Mouse (Mus musculus) macrophage (primary cell): ENCODE data around the gene Hils1. TPM values are rescaled to one million over a fixed set of nuclear protein-coding genes. Genes with fewer than 3 reads are reported as not detected.

Experiments
- H3K27ac ChIP-seq: fragments of 350-480 bp; formaldehyde crosslinking; 2 replicates; pipeline ENCODE4 v1.9.0; 2021
- H3K36me3 ChIP-seq: fragments of 350-480 bp; formaldehyde crosslinking; 2 replicates; pipeline ENCODE4 v1.9.0; 2021; ENCODE audit errors: inconsistent target
- H3K4me3 ChIP-seq: fragments of 350-480 bp; formaldehyde crosslinking; 2 replicates; pipeline ENCODE4 v1.9.0; 2021; ENCODE audit errors: inconsistent target
- H3K79me2 ChIP-seq: fragments of 350-480 bp; formaldehyde crosslinking; 2 replicates; pipeline ENCODE4 v1.9.0; 2021; ENCODE audit errors: inconsistent target
- WGBS: methylation state at CpG from one replicate; pipeline ENCODE4 v1.1.7; 2026; ENCODE audit warnings: inconsistent platforms; ENCODE audit not compliant: missing documents; 5-methylcytosine and 5-hydroxymethylcytosine counted together
- polyA plus RNA-seq: library from polyadenylated mRNA; stranded (reverse); fragments of 250-400 nt; gene quantifications from 3 replicates; pipeline ENCODE4 v1.2.4, GENCODE M21; 2018; ENCODE audit warnings: inconsistent platforms

Hils1 gene
- polyA plus RNA-seq, 1 experiment from 2014 or later: not detected

- H3K27ac ChIP-seq: no peak overlapping the region
- 62% methylated on average over 15 of the region's 15 CpGs for WGBS
These were observed 3.0 kb downstream of the Hils1 start for GRCm38 (mm10) chr11:94970210-94970943.

GRCm38 (mm10) chr11:94971895-94972615, 4.7 kb downstream of the Hils1 start:
- Histone ChIP-seq H3K79me2 (no peaks in the 10 kb centered on the region), H3K4me3 (no peak overlapping the region), H3K36me3 (no peaks in the 10 kb centered on the region), H3K27ac (no peak overlapping the region)
- WGBS: 62% methylated on average over 16 of the region's 16 CpGs

More at GRCm38 (mm10) chr11:94970210-94970943, 3.0 kb downstream of the Hils1 start:
- no peak overlapping the region for H3K4me3 ChIP-seq
- H3K36me3 ChIP-seq: no peaks in the 10 kb centered on the region
- H3K79me2 ChIP-seq: no peaks in the 10 kb centered on the region

- WGBS: 83% methylated on average over 5 of the region's 5 CpGs
These were observed 5.5 kb downstream of the Hils1 start for GRCm38 (mm10) chr11:94972887-94973286.

DNA sequence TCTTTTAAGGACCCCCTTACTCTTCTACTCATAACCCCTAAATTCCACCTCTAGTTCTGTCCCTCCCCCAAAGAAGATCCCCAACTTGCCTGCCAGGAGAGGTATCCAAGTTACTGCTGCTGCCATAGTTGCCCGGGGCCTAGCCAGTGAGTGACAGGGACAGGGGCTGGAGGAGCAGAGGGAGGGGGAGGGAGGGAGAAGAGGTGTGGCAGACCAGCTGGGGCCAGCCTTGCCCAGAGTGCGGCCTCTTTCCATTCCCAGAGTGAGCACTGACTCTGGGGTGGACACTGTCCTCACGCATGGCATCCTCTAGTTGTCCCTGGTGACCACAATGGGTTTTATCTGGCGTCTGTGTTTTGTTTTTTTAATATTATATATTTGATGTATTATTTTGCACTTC, 5.9 kb downstream of the Hils1 start:
- 88% methylated on average over 2 of the region's 4 CpGs for WGBS
- H3K4me3 ChIP-seq: no peak overlapping the region

More at GRCm38 (mm10) chr11:94972887-94973286, 5.5 kb downstream of the Hils1 start:
- Histone ChIP-seq H3K36me3 (no peaks in the 10 kb centered on the region), H3K79me2 (no peaks in the 10 kb centered on the region), H3K4me3 (no peak overlapping the region), H3K27ac (no peak overlapping the region)

GRCm38 (mm10) chr11:94974951-94975350, 7.6 kb downstream of the Hils1 start:
- no peaks in the 10 kb centered on the region for H3K36me3 ChIP-seq
- no peak overlapping the region for H3K27ac ChIP-seq
- no peak overlapping the region for H3K4me3 ChIP-seq
- 78% methylated on average over 2 of the region's 2 CpGs for WGBS
- H3K79me2 ChIP-seq: no peaks in the 10 kb centered on the region

More for the DNA sequence above, 5.9 kb downstream of the Hils1 start:
- H3K79me2 ChIP-seq: no peaks in the 10 kb centered on the region
- no peaks in the 10 kb centered on the region for H3K36me3 ChIP-seq
- H3K27ac ChIP-seq: no peak overlapping the region

DNA sequence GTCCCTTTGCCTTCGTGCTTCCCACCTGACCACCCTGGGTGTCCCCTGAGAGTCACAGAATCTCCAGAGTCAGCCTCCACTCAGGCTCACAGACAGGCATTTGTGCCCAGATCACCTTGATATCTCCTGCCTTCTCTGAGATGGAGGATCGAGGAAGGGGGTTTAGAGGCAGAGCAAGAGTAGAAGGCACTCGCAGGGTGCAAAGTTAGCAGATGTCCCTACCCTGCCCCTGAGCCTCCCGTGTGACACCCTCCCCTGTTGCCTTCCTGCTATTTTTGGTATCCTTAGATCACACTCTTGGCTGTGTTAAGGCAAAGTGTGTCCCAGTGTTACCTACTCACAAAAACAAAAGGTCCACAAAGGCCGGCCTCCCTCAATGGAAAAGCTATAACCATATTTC, 8.8 kb downstream of the Hils1 start, which contains the start of gene Sgca:
Gene Sgca (minus strand): TSS at position 129 of the 400 bp plus-strand sequence.
- WGBS: 83% methylated on average over 5 of the region's 5 CpGs
- no peaks in the 10 kb centered on the region for H3K79me2 ChIP-seq
- H3K36me3 ChIP-seq: no peaks in the 10 kb centered on the region
- no peak within 1 kb of the TSS for H3K27ac ChIP-seq
- H3K4me3 ChIP-seq: no peak within 1 kb of the TSS

- 61% methylated on average over 9 of the region's 9 CpGs for WGBS
- Histone ChIP-seq H3K4me3 (no peak overlapping the region), H3K27ac (no peak overlapping the region), H3K36me3 (no peaks in the 10 kb centered on the region), H3K79me2 (no peaks in the 10 kb centered on the region)
These were observed 11.0 kb downstream of the Hils1 start for GRCm38 (mm10) chr11:94978178-94978915.

DNA sequence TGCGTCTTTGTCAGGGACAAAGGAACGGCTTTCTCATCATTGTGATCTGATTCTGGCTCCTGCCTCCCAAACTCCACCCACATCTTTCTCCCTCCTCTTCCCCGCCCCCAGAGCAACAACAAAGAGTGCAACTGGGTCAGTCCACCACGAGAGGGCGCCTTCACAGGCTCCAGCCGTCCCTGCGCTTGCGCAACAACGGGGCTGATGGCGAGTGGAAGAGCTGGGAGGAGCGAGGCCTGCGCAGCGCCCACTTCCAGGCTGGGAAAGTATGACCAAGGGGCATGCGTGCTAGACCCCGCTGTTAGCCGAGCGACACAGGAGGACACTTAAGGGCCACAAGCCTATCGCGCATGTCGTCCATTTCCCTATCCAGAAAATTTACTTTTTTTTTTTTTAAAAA, 11.6 kb downstream of the Hils1 start:
- Histone ChIP-seq H3K79me2 (no peaks in the 10 kb centered on the region), H3K27ac (no peak overlapping the region), H3K4me3 (no peak overlapping the region), H3K36me3 (no peaks in the 10 kb centered on the region)
- WGBS: under 1% methylated on average over 20 of the region's 20 CpGs

DNA sequence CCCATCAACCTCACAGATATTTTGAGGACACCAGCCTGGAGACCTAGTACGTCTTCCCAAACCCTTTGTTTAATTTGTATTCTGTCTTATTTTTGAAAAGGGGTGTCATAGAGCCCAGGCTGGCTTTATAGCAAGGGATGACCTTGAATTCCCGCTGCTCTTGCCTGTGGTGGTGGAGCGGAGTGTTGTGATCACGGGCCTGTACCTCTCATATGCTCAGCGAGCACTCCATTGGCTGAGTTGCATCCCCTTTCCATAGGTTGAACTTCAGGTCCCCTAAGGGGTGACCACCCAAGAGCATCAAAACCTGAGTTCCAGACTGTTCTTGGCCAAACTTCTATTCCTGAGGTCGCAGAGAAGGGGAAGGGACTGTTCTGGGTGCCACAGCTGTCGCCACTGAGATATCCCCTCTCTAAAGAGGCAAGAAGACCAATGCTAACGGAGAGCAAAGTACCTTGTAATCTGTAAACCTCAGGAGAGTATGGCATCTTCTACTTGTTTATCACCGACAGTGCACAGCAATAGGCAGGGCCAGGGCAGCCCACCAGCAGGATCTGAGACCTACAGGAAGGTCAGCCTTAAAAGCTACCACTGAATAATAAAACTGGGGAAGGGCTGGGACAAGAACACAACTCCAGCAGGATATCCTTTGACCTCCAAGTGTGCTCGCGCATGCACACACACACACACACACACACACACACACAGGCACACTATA, 12.2 kb downstream of the Hils1 start:
- no peaks in the 10 kb centered on the region for H3K79me2 ChIP-seq
- H3K27ac ChIP-seq: no peak overlapping the region
- 83% methylated on average over 11 of the region's 11 CpGs for WGBS
- H3K4me3 ChIP-seq: no peak overlapping the region
- no peaks in the 10 kb centered on the region for H3K36me3 ChIP-seq

DNA sequence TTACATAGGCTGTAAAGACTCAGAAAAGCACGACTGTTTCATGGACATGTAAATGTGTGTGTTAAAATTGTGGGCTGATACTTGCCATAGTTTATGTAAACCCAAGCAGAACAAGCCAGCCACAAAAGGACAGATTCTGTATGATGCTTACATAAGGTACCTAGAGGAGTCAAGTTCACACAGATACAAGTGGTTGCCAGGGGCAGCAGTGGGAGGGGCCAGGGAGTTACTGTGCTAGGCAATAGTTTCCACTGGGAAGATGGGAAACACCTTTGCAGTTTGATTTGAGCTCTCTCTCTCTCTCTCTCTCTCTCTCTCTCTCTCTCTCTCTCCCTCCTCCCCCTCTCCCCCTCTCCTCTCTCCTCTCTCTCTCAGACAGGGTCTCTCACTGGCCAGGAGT, 17.7 kb downstream of the Hils1 start:
- H3K4me3 ChIP-seq: no peak overlapping the region
- H3K79me2 ChIP-seq: no peaks in the 10 kb centered on the region
- H3K27ac ChIP-seq: no peak overlapping the region
- no peaks in the 10 kb centered on the region for H3K36me3 ChIP-seq
- 78% methylated on average over 1 of the region's 1 CpGs for WGBS

GRCm38 (mm10) chr11:94985822-94986221, 18.4 kb downstream of the Hils1 start:
- Histone ChIP-seq H3K36me3 (no peaks in the 10 kb centered on the region), H3K79me2 (no peaks in the 10 kb centered on the region), H3K27ac (no peak overlapping the region), H3K4me3 (no peak overlapping the region)
- 89% methylated on average over 4 of the region's 5 CpGs for WGBS

DNA sequence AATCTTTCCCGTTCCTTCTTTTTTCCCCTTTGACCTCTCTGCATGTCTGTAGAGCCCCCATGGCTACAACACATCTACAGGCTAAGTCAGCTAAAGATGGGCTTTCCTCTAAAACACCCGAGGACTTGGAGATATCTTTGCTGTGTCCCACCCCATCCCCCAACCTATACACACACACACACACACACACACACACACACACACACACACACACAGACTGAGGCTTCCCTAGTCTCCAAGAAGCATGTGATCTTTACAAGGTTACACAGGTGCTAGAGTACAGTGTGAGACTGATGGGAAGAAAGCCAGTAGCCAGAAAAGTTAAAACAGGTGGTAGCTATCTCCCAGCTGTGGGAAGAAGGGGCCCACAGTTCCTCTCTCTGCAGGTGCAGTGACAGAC, 19.0 kb downstream of the Hils1 start:
- H3K4me3 ChIP-seq: no peak overlapping the region
- no peaks in the 10 kb centered on the region for H3K36me3 ChIP-seq
- H3K79me2 ChIP-seq: peaks cover 4% of the 10 kb centered on the region; the same call in 1 of the 2 replicates
- H3K27ac ChIP-seq: no peak overlapping the region
- 43% methylated on average over 2 of the region's 2 CpGs for WGBS

GRCm38 (mm10) chr11:94987341-94987740, 19.9 kb downstream of the Hils1 start:
- Histone ChIP-seq H3K4me3 (no peak overlapping the region), H3K36me3 (no peaks in the 10 kb centered on the region), H3K27ac (no peak overlapping the region), H3K79me2 (peaks cover 8% of the 10 kb centered on the region; the same call in 1 of the 2 replicates)
- WGBS: 63% methylated on average over 6 of the region's 6 CpGs

- H3K27ac ChIP-seq: no peak overlapping the region
- 77% methylated on average over 8 of the region's 8 CpGs for WGBS
- no peaks in the 10 kb centered on the region for H3K36me3 ChIP-seq
- H3K4me3 ChIP-seq: no peak overlapping the region
- peaks cover 13% of the 10 kb centered on the region for H3K79me2 ChIP-seq
These were observed 20.5 kb downstream of the Hils1 start for GRCm38 (mm10) chr11:94987851-94988250.
